Mouse (Mus musculus): Measurements from ENCODE around the gene Eef1g.

The Eef1g gene

DNA sequence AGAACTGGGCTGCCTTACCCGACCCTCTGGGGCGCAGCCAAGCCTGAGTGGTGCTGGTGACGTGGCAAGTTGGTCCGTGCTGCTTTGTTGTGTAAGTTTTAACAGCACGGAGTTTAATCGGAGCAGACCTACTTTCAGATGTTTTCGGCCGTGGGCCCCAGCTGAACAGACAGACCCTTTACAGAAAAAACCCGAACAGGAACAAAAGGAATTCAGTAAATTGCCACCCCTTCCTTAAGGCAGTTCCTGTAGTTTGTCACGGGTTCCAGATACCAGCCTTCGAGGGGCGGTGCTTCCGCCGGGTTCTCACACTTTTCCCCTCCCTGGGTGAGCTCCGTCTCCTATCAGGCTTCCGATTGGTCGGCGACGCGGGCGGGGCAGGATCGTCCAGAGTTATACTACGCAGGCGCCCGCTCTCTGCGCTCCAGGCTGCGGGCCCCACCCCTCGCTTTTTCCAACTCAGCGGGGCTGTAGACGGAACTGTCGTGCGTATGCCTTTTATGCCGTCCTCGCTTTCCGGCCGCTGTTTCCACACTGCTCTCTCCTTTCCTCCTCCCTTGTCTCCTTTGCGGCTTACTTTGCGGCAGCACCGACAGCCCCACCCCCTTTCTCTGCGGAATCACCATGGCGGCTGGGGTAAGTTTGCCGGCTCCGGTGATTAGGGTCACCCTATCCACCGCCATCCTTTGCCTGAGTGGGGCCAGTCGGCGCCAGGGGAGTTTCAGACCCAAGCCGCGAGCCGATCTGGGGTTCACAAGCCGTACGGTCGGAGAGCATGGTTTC, at the start of gene Eef1g:
Eef1g (plus strand) TSS at position 452 of the 783 bp plus-strand sequence.
- peak; percentile 100 for DNase-seq

DNA sequence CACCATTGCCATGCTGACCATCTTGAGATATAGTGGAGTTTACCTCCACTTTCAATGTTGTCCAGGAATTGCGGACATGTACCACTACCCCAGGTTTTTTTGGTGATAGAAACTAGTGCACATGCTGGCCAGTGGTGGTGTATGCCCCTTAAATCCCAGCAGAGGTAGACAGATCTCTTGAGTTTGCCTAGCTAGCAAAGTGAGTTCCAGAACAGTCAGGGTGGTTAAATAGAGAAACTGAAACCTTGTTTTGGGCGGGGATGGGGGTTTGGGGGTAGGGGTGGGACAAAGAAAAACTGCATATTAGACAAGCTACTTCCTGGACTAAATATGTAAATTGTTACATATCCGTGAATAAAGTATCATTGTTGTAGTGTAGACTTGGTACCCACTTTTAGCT, 47.8 kb upstream of the Eef1g start:
- DNase-seq = no peak

DNA sequence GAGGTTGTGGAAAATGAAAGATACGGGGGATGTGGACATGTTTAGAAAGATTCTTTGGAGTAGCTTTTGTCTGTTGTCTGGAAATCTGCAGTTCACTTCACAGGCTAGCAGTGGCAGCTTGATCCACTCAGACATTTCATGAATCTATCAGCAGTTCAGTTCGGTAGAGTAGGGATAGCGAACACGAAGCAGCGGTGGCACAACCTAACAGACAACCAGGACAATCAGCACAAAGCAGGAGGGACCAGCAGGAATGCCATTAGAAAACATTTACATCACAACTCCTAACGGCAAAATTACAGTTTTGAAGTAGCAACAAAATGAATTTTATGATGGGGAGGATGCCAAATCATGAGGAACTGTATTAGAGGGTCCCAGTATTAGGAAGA, 47.2 kb upstream of the Eef1g start:
- no peak for DNase-seq

DNA sequence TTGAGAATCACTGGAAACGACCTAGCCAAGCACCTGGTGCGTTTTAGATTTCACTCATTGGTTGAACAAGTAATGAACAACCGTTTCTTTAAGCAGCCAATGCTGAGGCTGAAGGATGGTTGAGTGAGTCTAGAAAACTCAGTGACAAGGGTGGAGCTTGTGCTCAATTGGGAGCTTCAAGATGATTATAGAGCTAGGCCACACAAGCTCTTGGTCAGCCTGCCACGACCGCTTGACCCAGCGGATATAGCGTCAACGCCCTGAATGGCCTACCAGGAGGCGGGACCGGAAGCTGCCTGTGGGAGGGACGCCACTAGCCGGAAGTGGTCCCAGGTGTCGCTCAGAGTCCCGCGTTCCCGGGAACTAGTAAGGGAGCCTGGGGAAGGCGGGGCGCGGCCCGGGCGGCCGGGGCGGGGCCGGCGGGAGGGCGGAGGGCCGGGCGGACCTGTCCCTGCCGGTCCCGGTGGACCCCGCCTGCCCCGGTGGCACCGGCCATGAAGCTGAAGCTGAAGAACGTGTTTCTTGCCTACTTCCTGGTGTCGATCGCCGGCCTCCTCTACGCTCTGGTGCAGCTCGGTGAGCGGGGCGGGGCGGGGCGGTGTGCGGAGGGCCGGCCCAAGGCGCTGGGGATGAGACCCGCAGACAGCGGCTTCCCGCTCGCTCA, 46.6 kb upstream of the Eef1g start, which contains the start of gene B3gat3:
B3gat3 (plus strand) TSS at position 302 of the 664 bp plus-strand sequence.
- DNase-seq = peak; percentile 96

DNA sequence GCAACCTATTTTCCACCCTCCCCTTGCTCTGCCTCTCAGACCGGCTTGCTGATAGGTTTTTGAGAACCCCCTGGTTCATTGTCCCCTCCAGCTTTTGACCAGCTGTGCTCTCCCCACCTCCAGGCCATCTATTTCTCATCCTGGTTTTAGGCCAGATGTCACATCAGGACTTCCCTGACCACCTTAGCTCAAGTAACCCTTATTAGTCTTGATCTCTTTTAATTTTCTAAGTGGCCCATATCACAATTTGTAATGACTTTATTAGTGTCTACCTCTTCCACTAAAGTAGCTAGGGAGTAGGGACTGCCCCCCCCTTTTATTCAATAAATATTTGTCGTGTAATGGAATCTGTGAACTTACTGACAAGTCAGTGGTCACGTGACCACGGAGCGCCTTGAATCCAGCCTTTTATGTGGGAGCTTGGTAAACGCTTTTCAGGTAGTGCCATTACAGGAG, 46.0 kb upstream of the Eef1g start:
- DNase-seq = no peak

DNA sequence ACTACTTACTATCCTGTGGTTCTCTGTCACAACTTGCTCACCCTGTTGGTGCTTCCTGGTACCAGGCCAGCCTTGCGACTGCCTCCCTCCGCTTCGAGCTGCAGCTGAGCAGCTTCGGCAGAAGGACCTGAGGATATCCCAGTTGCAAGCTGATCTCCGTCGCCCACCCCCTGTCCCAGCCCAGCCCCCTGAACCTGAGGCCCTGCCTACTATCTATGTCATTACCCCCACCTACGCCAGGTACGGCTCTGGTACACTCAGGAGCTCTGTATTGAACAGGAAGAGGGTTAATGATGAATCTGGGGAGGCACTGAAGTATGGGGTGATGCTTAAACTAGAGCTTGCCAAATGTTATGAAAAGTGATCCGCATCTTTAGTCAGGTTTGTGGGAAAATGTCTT, 45.1 kb upstream of the Eef1g start:
- no peak for DNase-seq

DNA sequence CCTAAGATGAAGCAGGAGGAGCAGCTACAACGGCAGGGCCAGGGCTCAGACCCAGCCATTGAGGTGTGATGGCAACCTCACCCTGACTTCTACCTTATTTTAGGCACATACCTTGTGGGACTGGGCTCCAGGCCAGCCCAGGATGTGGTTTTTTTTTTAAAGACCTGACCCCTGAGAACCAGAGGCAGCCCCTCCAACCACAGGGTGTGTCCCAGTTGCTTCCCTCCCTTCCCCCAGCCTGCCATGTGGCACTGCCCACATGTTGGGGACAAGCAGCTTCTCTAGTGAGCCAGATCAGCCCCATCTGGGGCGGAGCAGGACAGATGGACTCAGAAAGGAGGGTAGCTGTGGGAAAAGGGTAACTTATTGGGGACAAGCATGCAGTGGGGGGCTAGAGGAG, 40.1 kb upstream of the Eef1g start:
- peak; percentile 25 for DNase-seq

DNA sequence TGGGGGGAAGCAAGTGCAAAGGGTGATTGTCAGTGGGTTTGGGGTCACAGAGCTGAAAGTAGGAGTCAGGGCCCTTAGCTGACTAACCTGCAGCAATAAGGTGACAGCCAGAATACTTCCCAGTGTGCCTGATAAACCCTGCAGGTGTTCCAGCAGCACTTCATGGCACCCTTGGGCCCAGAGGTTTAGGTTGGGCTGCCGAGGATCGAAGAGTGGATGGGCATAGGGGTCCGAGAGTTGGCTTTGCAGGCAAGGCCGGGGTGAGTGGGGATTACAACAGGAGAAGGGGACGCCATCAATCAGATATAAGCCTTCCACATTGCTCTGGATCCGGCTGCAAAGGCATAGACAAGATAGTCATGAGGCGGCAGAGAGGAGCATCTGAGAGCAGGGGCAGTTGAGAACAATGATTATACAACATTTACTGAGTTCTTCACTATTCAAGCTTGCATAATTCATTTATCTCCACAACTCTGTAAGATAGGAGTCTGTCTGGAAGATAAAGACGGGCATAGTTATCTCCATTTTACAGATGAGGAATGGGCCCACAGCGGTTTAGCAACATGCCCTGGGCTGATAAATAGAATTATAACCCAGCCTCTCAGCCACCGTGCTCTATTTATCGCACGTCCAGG, 38.8 kb upstream of the Eef1g start:
- DNase-seq = no peak

DNA sequence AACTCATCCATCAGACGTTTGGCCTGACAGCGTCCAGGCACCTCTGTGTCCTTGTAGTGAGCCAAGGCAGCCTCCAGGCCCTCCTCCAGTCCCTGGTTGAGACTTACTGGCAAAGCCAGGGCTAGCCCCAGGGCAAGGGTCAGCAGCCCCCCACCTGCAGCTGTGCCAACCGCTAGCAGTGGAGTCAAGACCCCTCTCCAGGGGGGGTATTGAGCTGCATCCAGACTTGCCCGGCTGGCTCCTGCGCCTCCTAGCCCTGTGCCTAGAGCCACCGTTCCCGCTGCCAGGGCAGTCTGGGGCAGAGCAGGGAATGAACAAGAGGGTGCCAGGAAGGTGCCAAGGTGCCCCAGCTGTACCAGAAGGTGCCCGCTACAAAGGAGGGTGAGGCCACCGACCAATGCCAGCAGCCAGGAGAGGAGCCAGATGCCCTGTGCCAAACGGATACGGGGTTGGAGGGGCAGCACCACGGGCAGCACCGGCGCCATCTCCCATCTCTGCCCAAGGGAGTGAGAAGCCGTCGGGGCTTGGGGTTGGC, 38.1 kb upstream of the Eef1g start:
- DNase-seq = no peak

DNA sequence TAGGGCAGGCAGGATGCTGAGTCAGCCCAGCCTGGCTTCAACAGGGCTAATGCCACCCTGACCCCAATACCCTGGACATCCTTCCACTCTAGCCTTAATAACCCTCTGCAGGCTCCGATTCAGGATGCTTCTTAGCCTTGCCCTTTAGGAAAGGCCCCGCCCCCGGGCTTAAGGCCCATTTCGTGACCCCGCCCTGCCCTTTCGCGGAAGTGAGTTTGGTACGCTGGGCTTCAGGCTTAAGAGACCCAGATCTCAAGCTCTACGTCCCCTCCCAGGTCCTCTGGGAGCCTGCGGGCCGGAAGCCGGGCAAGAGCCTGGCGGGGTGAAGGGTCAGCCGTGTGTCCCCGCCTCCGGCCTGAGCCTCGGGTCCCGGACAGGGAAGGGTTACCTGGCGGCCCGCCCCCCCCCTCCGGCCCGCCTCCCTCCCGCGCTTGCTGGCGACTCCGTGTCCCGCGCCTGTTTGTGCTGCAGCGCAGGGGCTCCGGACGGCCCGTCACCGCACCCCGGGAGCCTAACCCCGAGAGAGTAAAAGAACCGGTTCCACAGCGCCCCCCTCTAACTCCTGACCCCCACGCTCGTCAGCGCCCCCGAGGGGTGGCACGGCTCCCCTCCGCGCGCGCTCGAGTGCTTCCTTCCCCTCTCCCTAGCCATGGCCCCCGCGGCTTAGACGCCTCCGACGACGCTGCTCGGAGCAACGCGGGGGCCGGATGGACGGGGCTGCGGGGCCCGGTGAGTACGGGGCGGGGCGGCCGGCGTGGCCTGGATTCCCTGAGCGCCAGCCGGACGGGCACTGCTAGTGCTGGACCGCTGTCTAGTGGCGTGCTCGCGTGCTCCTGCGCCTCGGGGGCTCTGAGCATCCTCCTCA, 37.4 kb upstream of the Eef1g start, which contains the start of the genes Rom1 and Eml3:
Rom1 (minus strand) TSS at position 133 of the 865 bp plus-strand sequence.
Eml3 (plus strand) TSS at position 329 of the 865 bp plus-strand sequence.
- DNase-seq = no peak

DNA sequence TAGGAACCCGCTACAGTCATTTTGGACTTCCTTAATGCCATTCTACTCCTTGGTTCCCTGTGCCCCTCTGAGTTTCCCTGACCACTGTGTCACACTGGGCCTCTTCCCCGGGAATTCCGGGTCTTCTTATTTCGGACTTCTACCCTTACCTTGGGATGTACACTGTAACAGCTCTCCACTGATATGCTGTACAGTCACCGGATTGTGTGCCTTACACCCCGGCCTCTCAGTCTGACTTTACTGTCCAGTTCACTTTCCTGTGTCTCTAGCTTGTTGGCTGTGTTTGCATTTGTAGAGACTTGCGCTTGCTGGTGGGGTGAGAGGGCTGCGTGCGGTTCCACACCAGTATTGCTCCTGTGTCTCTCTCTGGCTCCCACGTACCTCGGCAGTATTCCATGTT, 36.7 kb upstream of the Eef1g start:
- no peak for DNase-seq

DNA sequence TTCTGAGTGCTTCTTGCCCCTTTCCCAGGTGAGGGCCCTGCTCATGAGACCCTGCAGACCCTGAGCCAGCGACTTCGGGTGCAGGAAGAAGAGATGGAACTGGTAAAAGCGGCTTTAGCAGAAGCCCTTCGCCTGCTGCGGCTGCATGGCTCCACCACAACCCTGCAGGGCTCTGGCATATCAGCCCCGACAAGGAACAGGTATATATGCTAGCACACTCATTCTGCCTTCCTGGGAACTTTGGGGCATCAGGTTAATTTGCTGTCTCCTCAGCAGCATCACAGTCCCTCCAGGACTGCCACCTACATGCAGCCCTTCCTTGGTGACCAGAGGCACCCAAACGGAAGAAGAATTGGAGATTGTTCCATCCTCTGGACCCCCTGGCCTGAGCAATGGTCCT, 36.1 kb upstream of the Eef1g start:
- no peak for DNase-seq

DNA sequence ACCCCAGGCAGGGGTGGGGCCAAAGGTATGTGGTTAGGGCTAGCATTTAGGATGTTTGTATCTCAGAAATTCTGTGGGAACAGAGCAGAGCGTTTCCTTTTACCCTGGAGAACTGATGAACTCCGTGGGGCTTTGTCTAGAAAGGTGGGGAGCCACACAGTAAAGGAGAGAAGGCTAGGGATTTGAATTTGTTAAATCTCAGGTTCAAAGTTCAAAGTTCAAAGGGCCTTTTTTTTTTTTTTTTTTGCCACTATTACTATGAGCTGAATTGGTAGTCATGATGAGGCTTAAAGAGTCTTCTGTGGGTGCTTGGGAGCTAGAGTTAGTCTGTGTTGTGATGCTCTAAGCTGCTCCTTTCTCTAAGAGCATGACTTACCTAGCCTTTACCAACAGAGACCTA, 30.1 kb upstream of the Eef1g start:
- no peak for DNase-seq

DNA sequence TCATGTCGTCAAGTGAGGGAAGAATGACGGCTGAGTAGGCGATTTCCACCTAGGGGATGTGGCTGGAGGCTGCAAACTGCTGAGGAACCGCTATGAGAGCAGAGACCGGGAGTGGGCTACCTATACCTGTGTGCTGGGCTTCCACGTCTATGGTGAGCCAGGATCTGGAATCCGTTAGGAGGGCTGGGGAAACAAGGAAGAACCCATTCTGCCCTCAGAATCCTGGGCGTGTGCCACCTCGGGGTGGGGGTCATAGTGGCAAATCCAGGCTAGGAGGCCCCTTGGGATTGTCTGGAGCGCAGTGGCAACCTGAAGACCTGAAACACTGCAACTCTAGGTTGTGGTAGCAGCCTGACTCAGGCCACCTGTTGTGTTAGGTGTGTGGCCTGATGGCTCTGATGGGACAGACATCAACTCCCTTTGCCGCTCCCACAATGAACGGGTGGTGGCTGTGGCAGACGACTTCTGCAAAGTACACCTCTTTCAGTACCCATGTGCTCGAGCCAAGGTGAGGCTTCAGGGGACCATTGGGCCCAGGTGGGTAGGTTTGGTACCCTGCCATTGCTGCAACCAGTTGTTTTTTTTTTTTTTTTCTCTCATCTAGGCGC, 26.2 kb upstream of the Eef1g start:
- no peak for DNase-seq

DNA sequence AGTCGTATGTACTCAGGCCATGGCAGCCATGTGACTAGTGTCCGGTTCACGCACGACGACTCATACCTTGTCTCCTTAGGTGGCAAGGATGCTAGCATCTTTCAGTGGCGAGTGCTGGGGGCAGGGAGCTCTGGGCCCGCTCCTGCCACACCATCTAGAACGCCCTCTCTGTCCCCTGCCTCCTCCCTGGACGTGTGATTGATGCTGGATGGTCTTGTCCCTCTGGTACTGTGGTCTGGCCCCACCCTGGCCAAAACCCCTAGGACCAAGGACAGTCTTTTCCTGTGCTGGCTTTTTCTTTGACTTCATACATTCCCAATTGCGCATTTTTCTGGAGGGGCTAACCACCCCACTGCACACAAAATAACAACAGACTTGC, 25.7 kb upstream of the Eef1g start:
- no peak for DNase-seq

DNA sequence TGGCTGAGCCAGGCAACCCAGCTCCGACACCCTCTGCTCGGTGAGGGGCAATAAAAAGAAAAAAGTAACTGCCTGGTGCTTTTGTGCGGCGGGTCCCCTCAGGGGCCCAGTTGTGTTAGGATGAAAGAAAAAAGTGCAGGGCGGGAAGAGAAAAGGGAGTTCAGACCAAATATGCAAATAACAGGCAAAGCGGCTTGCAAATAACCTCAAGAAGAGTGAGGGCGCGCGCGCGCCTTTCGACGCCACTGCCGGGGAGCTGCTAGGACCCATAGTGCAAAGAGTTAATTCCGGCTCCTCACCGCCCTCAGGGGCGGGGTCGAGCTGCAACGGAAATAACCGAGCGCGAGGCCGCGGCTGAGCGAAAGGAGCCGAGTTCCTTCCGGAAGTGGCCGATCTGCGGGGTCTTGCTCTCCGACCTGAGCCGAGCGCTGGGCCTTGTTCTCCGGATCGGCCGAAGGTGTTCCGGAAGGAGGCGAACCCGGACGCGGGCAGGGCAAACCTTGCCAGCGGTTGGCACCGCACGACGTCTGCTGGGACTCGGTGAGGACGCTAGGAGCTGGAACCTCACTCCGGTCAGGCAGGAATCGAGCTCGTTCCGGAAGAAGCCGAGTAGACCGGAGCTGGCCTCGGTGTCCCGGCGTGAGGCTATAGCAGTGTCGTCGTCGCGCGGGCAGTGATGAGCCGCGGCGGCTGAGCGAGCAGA, 25.2 kb upstream of the Eef1g start, which contains the start of gene Mta2:
Mta2 (plus strand) TSS at position 361 of the 703 bp plus-strand sequence.
- DNase-seq = peak; percentile 94

DNA sequence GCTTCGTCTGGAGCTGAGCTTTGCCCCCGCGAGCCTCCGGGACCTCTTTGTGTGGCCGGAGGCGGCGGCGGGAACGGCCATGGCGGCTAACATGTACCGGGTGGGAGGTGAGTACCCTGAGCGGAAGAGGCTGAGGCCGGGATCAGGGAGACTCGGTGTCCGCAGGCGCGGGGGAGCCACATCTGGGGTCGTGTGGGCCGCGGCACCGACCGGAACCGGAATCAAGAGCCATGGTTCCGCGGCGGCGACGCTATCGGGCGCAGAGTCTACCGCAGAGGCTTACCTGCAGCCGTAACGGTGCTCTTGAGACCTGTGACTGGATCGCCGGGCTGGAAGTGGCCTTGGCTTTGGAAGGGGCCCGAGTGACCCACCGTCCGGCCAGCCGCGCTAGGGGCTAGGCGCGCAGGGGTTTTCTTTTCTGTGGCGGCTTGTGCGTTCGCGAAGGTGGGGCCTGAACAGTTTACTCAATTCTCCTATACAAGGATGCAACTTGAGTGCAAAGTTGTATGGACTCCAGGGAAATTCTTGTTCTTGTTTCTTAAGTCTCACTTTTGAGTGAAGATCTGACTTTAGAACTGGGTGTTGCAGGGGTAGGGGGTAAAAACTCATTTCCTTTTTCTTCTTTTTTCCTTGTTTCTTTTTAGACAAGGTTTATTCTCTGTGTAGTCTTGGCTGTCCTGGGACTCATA, 24.4 kb upstream of the Eef1g start:
- DNase-seq = peak; percentile 51

DNA sequence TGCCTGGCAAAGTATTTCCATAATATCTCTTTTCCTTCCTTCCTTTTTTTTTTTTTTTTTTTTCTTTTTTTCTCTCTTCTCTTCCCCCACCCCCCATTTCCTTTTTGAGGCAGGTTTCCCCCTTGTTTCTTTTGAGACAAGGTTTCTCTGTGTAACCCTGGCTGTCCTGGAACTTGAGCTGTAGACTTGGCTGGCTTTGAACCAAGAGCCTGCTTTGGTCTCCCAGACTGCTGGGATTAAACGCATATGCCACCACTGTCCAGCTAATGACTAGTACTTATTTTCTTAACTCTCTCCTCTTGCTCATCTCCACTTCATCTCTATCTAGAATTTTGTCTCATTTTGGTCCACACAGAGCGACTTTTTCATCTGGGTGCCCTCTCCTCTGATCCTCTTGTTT, 23.8 kb upstream of the Eef1g start:
- DNase-seq = no peak

DNA sequence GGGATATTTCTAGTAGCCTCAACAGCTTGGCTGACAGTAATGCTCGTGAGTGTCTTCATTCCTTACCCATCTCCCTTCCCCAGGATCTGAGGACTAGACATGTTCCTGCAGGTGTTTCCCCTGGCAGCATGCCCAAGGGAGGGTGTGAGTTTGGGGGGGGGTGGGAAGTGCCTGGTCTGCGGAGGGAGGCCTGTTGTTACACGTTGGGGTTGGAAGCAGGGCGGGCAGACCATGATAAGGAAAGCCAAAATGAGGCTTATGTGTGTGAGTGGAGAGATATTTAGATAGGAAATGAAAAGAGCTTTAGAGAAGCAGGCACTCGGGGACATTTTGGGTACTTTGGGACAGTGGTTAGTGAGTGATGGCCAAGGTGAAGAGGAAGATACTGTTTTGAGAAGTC, 22.8 kb upstream of the Eef1g start:
- no peak for DNase-seq

DNA sequence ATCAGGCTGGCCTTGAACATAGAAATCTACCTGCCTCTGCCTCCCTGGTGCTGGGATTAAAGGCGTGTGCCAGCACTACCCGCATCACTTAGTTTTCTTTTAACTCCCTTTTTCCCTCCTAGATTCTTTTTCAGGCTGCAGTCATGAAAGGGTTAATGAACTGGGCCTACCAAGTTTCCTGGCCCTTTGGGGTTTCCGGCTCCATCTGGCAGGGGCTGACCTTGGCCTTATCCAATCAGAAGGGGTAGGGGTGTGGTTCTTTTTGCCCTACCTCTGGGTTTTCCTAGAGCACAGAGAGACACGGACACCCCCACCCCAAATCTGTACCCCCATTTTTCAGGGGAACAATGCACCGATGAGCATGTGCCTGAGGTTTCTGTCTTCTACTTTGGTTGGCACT, 22.1 kb upstream of the Eef1g start:
- DNase-seq = no peak

DNA sequence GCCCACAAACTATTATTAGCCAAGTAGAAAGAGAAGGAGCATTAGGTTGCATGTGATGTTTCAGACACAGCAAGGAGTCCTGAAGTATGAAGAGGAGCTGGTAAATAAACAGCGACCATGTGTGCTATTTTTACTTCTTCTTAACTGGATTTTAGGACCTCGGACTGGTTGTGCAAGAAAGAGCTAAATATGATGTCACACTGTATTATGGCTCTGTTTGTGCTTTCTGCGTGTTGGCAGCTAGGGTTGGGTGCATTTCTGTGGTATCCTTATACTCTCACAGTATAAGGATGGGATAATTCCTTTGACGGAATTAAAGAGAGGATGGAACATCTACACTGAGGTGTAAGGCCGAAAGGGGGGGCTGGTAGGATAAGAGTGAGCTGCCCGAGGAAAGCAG, 21.6 kb upstream of the Eef1g start:
- DNase-seq = no peak
